Mouse (Mus musculus) CH12.LX (cell line): ENCODE measurements at regions not wholly inside any gene's neighbourhood (a gene's known extent, or its start where the extent isn't known, plus 50 kb on each side); places are given as distances from the start of the nearest gene placed in this dataset.

Experiments used
- DNase-seq: peaks from one replicate; pipeline ENCODE4 v3.0.0-alpha.2; 2013; ENCODE audit errors: extremely low read depth
- H3K27ac ChIP-seq: 2 replicates; pipeline ENCODE4 v1.5.1; 2012; ENCODE audit warnings: low read depth, mild to moderate bottlenecking, control low read depth, moderate library complexity; ENCODE audit not compliant: insufficient read depth
- H3K27me3 ChIP-seq: replicated peaks from 2 replicates; pipeline ENCODE3; 2012; ENCODE audit warnings: inconsistent platforms
- H3K36me3 ChIP-seq, 2 experiments: replicated peaks in 1 of 2; 2 replicates each; pipeline versions ENCODE3 to v1.6.1; 2012; ENCODE audit warnings: inconsistent platforms in 1 of 2, low read length in 1 of 2, mild to moderate bottlenecking in 1 of 2, mixed read lengths in 1 of 2, moderate library complexity in 1 of 2; ENCODE audit not compliant: control insufficient read depth in 1 of 2, insufficient read depth in 1 of 2
- H3K4me1 ChIP-seq, 2 experiments: 2 replicates each; pipeline ENCODE4 v1.6.1; 2012; ENCODE audit warnings: inconsistent platforms in 1 of 2, moderate library complexity in 1 of 2; ENCODE audit not compliant: insufficient read depth in 2 of 2, control insufficient read depth in 1 of 2
- H3K4me2 ChIP-seq: 2 replicates; pipeline ENCODE4 v1.6.1; 2012; ENCODE audit warnings: low read depth, mild to moderate bottlenecking, control low read depth; ENCODE audit not compliant: poor library complexity, insufficient read depth, severe bottlenecking
- H3K4me3 ChIP-seq, 3 experiments: fragments of 150-350 bp in 1 of 3; sonication (generic) in 1 of 3; replicated peaks in 1 of 3; 2 replicates each; pipeline versions ENCODE3 to v1.5.1; 2011 to 2012; ENCODE audit warnings: low read depth in 2 of 3, low read length in 2 of 3, mild to moderate bottlenecking in 2 of 3, moderate library complexity in 2 of 3, control low read depth in 1 of 3, improper control_type of control experiment in 1 of 3, inconsistent platforms in 1 of 3, mixed read lengths in 1 of 3; ENCODE audit not compliant: poor library complexity in 1 of 3
- H3K79me2 ChIP-seq: replicated peaks from 2 replicates; pipeline ENCODE4 v1.6.1; 2012; ENCODE audit warnings: mild to moderate bottlenecking, moderate library complexity; ENCODE audit not compliant: control insufficient read depth, poor library complexity, insufficient read depth, severe bottlenecking; ENCODE audit errors: extremely low read depth
- H3K9ac ChIP-seq: 2 replicates; pipeline ENCODE4 v1.6.1; 2012; ENCODE audit warnings: low read depth, mild to moderate bottlenecking, control low read depth, moderate library complexity; ENCODE audit not compliant: insufficient read depth
- H3K9me3 ChIP-seq: replicated peaks from 2 replicates; pipeline ENCODE3; 2012; ENCODE audit warnings: low read length, inconsistent platforms, mixed read lengths
- CHD1 ChIP-seq: IDR thresholded peaks from 2 replicates; pipeline ENCODE4 v1.6.1; 2012; ENCODE audit warnings: low read depth, low read length, improper control_type of control experiment, inconsistent platforms
- CTCF ChIP-seq, 2 experiments: IDR thresholded peaks in 1 of 2; conservative IDR thresholded peaks in 1 of 2; 2 replicates each; pipeline ENCODE4 v1.5.1; 2011 to 2012; ENCODE audit warnings: low read depth in 2 of 2, low read length in 2 of 2, improper control_type of control experiment in 1 of 2, inconsistent platforms in 1 of 2, mild to moderate bottlenecking in 1 of 2, moderate library complexity in 1 of 2
- ELF1 ChIP-seq: IDR thresholded peaks from 2 replicates; pipeline ENCODE4 v1.6.1; 2014; ENCODE audit warnings: low read depth, mild to moderate bottlenecking, inconsistent platforms, low read length, improper control_type of control experiment
- ETS1 ChIP-seq: conservative IDR thresholded peaks from 2 replicates; pipeline ENCODE4 v1.6.1; 2012; ENCODE audit warnings: low read depth, mild to moderate bottlenecking, inconsistent platforms, low read length, improper control_type of control experiment, moderate library complexity
- GABPA ChIP-seq: IDR thresholded peaks from 2 replicates; pipeline ENCODE4 v1.6.1; 2012; ENCODE audit warnings: low read depth, low read length, improper control_type of control experiment, inconsistent platforms; ENCODE audit not compliant: insufficient replicate concordance
- HCFC1 ChIP-seq: IDR thresholded peaks from 2 replicates; pipeline ENCODE4 v1.6.1; 2012; ENCODE audit warnings: low read depth, mild to moderate bottlenecking, inconsistent platforms, low read length, improper control_type of control experiment
- IRF4 ChIP-seq: IDR thresholded peaks from 2 replicates; pipeline ENCODE4 v1.6.1; 2014; ENCODE audit warnings: low read depth, mild to moderate bottlenecking, inconsistent platforms, low read length, improper control_type of control experiment
- JUN ChIP-seq: IDR thresholded peaks from 2 replicates; pipeline ENCODE4 v1.6.1; 2011; ENCODE audit warnings: low read depth, mild to moderate bottlenecking, low read length, improper control_type of control experiment, moderate library complexity; ENCODE audit not compliant: insufficient read depth
- MAX ChIP-seq: IDR thresholded peaks from 2 replicates; pipeline ENCODE4 v1.6.1; 2011; ENCODE audit warnings: low read length, improper control_type of control experiment
- MAZ ChIP-seq: IDR thresholded peaks from 2 replicates; pipeline ENCODE4 v1.6.1; 2012; ENCODE audit warnings: low read depth, mild to moderate bottlenecking, inconsistent platforms, low read length, improper control_type of control experiment, moderate library complexity
- MXI1 ChIP-seq: IDR thresholded peaks from 2 replicates; pipeline ENCODE4 v1.6.1; 2011; ENCODE audit warnings: mild to moderate bottlenecking, low read depth, low read length, improper control_type of control experiment
- NELFE ChIP-seq: IDR thresholded peaks from 2 replicates; pipeline ENCODE4 v1.6.1; 2011; ENCODE audit warnings: low read depth, low read length, improper control_type of control experiment
- NRF1 ChIP-seq: IDR thresholded peaks from 2 replicates; pipeline ENCODE4 v1.6.1; 2014; ENCODE audit warnings: low read depth, mild to moderate bottlenecking, inconsistent platforms, low read length, improper control_type of control experiment, moderate library complexity
- PAX5 ChIP-seq: IDR thresholded peaks from 2 replicates; pipeline ENCODE4 v1.6.1; 2012; ENCODE audit warnings: low read length, inconsistent platforms, mixed read lengths
- RAD21 ChIP-seq: IDR thresholded peaks from 2 replicates; pipeline ENCODE4 v1.6.1; 2011; ENCODE audit warnings: low read depth, mild to moderate bottlenecking, low read length, improper control_type of control experiment, moderate library complexity
- RCOR1 ChIP-seq: conservative IDR thresholded peaks from 2 replicates; pipeline ENCODE4 v1.6.1; 2012; ENCODE audit warnings: low read depth, mild to moderate bottlenecking, inconsistent platforms, low read length, improper control_type of control experiment
- SIN3A ChIP-seq: IDR thresholded peaks from 2 replicates; pipeline ENCODE4 v1.6.1; 2012; ENCODE audit warnings: low read length, improper control_type of control experiment, inconsistent platforms
- UBTF ChIP-seq: IDR thresholded peaks from 2 replicates; pipeline ENCODE4 v1.6.1; 2012; ENCODE audit warnings: low read depth, mild to moderate bottlenecking, inconsistent platforms, low read length, improper control_type of control experiment, moderate library complexity
- USF1 ChIP-seq: IDR thresholded peaks from 2 replicates; pipeline ENCODE4 v1.6.1; 2014; ENCODE audit warnings: low read depth, mild to moderate bottlenecking, inconsistent platforms, low read length, improper control_type of control experiment
- ZC3H11A ChIP-seq: IDR thresholded peaks from 2 replicates; pipeline ENCODE4 v1.6.1; 2012; ENCODE audit warnings: low read depth, mild to moderate bottlenecking, inconsistent platforms, low read length, improper control_type of control experiment
- ZKSCAN1 ChIP-seq: IDR thresholded peaks from 2 replicates; pipeline ENCODE4 v1.6.1; 2012; ENCODE audit warnings: low read depth, inconsistent platforms, low read length, improper control_type of control experiment, borderline replicate concordance
- dilution Hi-C: fragments of 300-500 bp; cut with MboI; formaldehyde crosslinking; loops from 2 replicates; pipeline ENCODE4 v1.14.3; 2020; ENCODE audit warnings: low sequenced_read_pairs; ENCODE audit not compliant: extremely low pct_unique_long_range_greater_than_20kb, extremely low pct_ligation_motif_present
- in situ Hi-C: fragments of 300-500 bp; cut with MboI; formaldehyde crosslinking; loops from 3 replicates; pipeline ENCODE4 v1.14.3; 2019; ENCODE audit warnings: low sequenced_read_pairs, low pct_ligation_motif_present, low pct_unique_long_range_greater_than_20kb, mixed read lengths

DNA sequence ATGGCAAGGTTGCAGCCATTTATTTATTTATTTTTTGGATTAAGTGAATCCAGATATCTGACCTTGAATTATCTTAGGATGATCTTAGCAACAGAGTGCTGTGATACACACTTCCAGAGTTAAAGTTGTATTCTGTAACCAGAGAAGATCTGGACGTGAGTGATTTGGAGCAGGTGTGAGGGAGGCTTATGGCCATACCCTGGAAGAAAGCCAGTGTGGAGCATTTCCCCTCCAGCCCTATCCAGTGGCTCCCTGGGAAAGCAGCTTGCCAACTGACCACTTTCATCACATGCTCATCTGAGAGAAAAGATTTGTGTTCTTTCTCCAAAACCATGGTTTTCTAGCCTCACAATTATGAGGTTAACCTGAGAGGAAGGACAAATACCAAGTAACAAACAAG, 171.2 kb downstream of the Ppp1r3a start:
- dilution Hi-C loops = no loop called here
- peaks cover 0 to 9% of the 10 kb centered on the region in 2 experiments; a peak in 2 of 4 replicates for H3K4me1 ChIP-seq
- no peak for TF ChIP-seq ZKSCAN1
- TF ChIP-seq GABPA = no peak
- no peak for TF ChIP-seq UBTF
- no peak for TF ChIP-seq SIN3A
- TF ChIP-seq HCFC1 = no peak
- TF ChIP-seq CTCF (conservative IDR thresholded peaks at IDR 0.05 in 1 of 2, IDR thresholded peaks at IDR 0.05 in 1 of 2; ENCODE audit: low read depth in 2 of 2, low read length in 2 of 2) = no peak

DNA sequence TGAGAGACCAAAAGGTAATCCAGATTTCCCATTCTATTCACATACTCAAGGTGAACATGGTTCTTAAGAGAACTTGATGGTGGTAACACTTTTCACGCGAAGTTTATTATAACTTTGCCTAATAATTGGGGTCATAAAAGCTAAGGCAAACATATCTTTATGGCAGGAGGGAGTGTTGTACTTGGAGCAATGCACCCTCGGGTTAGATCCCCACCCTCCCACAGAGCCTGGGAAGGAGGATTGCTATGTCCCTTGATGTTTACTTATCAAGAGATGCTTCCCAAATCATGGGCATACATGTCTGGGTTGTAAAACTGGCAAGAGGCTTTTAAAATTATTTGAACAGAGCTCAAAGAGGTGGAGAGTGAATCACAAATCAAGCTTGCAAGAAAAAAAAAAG, 180.5 kb downstream of the Ppp1r3a start:
- in situ Hi-C loops = no loop called here
- dilution Hi-C loops = no loop called here
- Histone ChIP-seq H3K4me3 (no peak overlapping the region), H3K36me3 (no peaks in the 10 kb centered on the region), H3K27ac (no peak overlapping the region), H3K27me3 (no peaks in the 10 kb centered on the region), H3K9me3 (no peaks in the 10 kb centered on the region), H3K4me1 (no peaks in the 10 kb centered on the region), H3K79me2 (no peaks in the 10 kb centered on the region), H3K9ac (no peak overlapping the region), H3K4me2 (no peak overlapping the region)
- TF ChIP-seq ETS1 (no peak), ELF1 (no peak), ZKSCAN1 (no peak)
- DNase-seq = no peak

More for the DNA sequence above, 171.2 kb downstream of the Ppp1r3a start:
- in situ Hi-C loops = no loop called here
- Histone ChIP-seq H3K79me2 (no peaks in the 10 kb centered on the region), H3K9ac (no peak overlapping the region), H3K27ac (no peak overlapping the region), H3K4me3 (no peak overlapping the region), H3K27me3 (no peaks in the 10 kb centered on the region), H3K9me3 (no peaks in the 10 kb centered on the region), H3K36me3 (no peaks in the 10 kb centered on the region), H3K4me2 (no peak overlapping the region)
- DNase-seq = no peak

DNA sequence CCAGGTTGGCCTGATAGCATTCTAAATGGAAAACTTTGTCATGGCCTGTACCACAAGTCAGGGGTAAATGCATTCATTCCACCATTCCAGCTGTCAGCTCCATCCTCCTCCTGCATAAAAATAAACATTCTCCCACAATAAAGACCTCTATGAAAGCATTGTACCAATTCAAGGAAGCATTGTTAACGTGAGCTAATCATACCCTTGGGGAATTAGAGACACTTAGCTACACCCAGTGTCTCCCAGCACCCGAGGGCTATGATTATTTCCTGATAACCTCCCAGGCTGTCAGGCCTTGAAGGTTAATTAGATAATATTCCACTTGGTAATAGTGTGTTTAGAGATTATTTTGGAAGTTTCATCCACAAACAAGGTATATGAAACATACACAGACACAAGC, 182.1 kb downstream of the Ppp1r3a start:
- TF ChIP-seq UBTF = no peak
- TF ChIP-seq MAZ = no peak
- TF ChIP-seq HCFC1 = no peak
- TF ChIP-seq USF1 = no peak
- no peak for TF ChIP-seq JUN
- no peak for TF ChIP-seq NRF1
- TF ChIP-seq ZKSCAN1 = no peak
- TF ChIP-seq IRF4 = no peak
- TF ChIP-seq MAX = no peak
- no peak for TF ChIP-seq MXI1
- TF ChIP-seq ELF1 = no peak
- no peak for TF ChIP-seq ZC3H11A
- TF ChIP-seq CHD1 = no peak
- no peak for TF ChIP-seq RAD21
- TF ChIP-seq RCOR1 = no peak
- TF ChIP-seq PAX5 = no peak
- no peak for TF ChIP-seq NELFE
- Histone ChIP-seq H3K27ac (no peak overlapping the region), H3K9me3 (no peaks in the 10 kb centered on the region), H3K36me3 (no peaks in the 10 kb centered on the region), H3K4me2 (no peak overlapping the region), H3K4me1 (no peaks in the 10 kb centered on the region), H3K27me3 (no peaks in the 10 kb centered on the region), H3K79me2 (no peaks in the 10 kb centered on the region), H3K4me3 (no peak overlapping the region), H3K9ac (no peak overlapping the region)
- DNase-seq = no peak
- dilution Hi-C loops = no loop called here
- in situ Hi-C loops = no loop called here
